Mouse (Mus musculus) heart, embryonic 12.5 days (tissue): ENCODE data around the gene Unc5c. TPM values are rescaled to one million over a fixed set of nuclear protein-coding genes. Genes with fewer than 3 reads are reported as not detected.

Experiments used
- ATAC-seq: fragments of 200-750 bp; cut with Nextera tagmentation; 2 replicates; pipeline ENCODE4 v1.8.0; 2017; ENCODE audit warnings: moderate TSS enrichment, moderate library complexity; ENCODE audit not compliant: insufficient number of reproducible peaks, low FRiP score
- H3K27ac ChIP-seq: fragments of 300-500 bp; sonication (generic); 2 replicates; pipeline ENCODE4 v1.5.1; 2016; ENCODE audit warnings: mild to moderate bottlenecking, moderate library complexity; ENCODE audit not compliant: poor library complexity, severe bottlenecking
- H3K27me3 ChIP-seq: fragments of 300-500 bp; sonication (generic); replicated peaks from 2 replicates; pipeline ENCODE4 v1.6.1; 2016; ENCODE audit warnings: mild to moderate bottlenecking, moderate library complexity
- H3K36me3 ChIP-seq: fragments of 300-500 bp; sonication (generic); 2 replicates; pipeline ENCODE4 v1.6.1; 2016; ENCODE audit warnings: mild to moderate bottlenecking, moderate library complexity
- H3K4me1 ChIP-seq: fragments of 300-500 bp; sonication (generic); replicated peaks from 2 replicates; pipeline ENCODE4 v1.6.1; 2016; ENCODE audit warnings: mild to moderate bottlenecking
- H3K4me2 ChIP-seq: fragments of 300-500 bp; sonication (generic); 2 replicates; pipeline ENCODE4 v1.6.1; 2016; ENCODE audit warnings: mild to moderate bottlenecking, moderate library complexity
- H3K4me3 ChIP-seq: fragments of 300-500 bp; sonication (generic); 2 replicates; pipeline ENCODE4 v1.5.1; 2016; ENCODE audit warnings: mild to moderate bottlenecking
- H3K9ac ChIP-seq: fragments of 300-500 bp; sonication (generic); 2 replicates; pipeline ENCODE4 v1.6.1; 2016; ENCODE audit warnings: mild to moderate bottlenecking, moderate library complexity
- H3K9me3 ChIP-seq: fragments of 300-500 bp; sonication (generic); replicated peaks from 2 replicates; pipeline ENCODE4 v1.6.1; 2016; ENCODE audit warnings: mild to moderate bottlenecking, moderate library complexity
- WGBS: fragments of 180-500 bp; shearing (Covaris S2); methylation state at CpG from one replicate; pipeline ENCODE4 v1.1.7; 2016; 5-methylcytosine and 5-hydroxymethylcytosine counted together
- polyA plus RNA-seq: library from polyadenylated mRNA; unstranded; fragments of >200 nt; fragmentation: Nextera tagmentation; extraction: Ambion mirVana; gene quantifications from 2 replicates; pipeline ENCODE4 v1.2.1, GENCODE M21; 2016

The Unc5c gene
- polyA plus RNA-seq, 1 experiment from 2014 or later = 5.6 TPM

- Histone ChIP-seq H3K4me3 (no peak overlapping the region), H3K4me2 (no peak overlapping the region), H3K9me3 (no peaks in the 10 kb centered on the region), H3K27ac (no peak overlapping the region), H3K9ac (no peak overlapping the region), H3K4me1 (0 out of 2 replicates have a peak, but pooled peaks cover 2% of the 10 kb centered on the region), H3K36me3 (no peaks in the 10 kb centered on the region), H3K27me3 (no peaks in the 10 kb centered on the region)
- WGBS = 58% methylated on average over 6 of the region's 6 CpGs
- ATAC-seq = no peak
These were observed 110.2 kb downstream of the Unc5c start for GRCm38 (mm10) chr3:141575076-141575688.

GRCm38 (mm10) chr3:141577382-141577781 lies 112.4 kb downstream of the Unc5c start:
- Histone ChIP-seq H3K4me3 (no peak overlapping the region), H3K27me3 (no peaks in the 10 kb centered on the region), H3K36me3 (no peaks in the 10 kb centered on the region), H3K4me1 (peaks cover 5% of the 10 kb centered on the region; the same call in 1 of the 2 replicates), H3K9me3 (no peaks in the 10 kb centered on the region), H3K4me2 (no peak overlapping the region), H3K9ac (no peak overlapping the region), H3K27ac (no peak overlapping the region)
- no peak for ATAC-seq
- WGBS = 57% methylated on average over 2 of the region's 2 CpGs

- no peaks in the 10 kb centered on the region for H3K27me3 ChIP-seq
- H3K4me1 ChIP-seq = peaks cover 5% of the 10 kb centered on the region; the same call in 1 of the 2 replicates
- ATAC-seq = no peak
- H3K4me2 ChIP-seq = no peak overlapping the region
- H3K9me3 ChIP-seq = no peaks in the 10 kb centered on the region
- no peak overlapping the region for H3K9ac ChIP-seq
- no peak overlapping the region for H3K27ac ChIP-seq
- no peak overlapping the region for H3K4me3 ChIP-seq
- H3K36me3 ChIP-seq = no peaks in the 10 kb centered on the region
These were observed 116.3 kb downstream of the Unc5c start for GRCm38 (mm10) chr3:141581190-141581891.

GRCm38 (mm10) chr3:141581892-141582214 lies 116.8 kb downstream of the Unc5c start:
- no peak overlapping the region for H3K4me3 ChIP-seq
- H3K36me3 ChIP-seq = no peaks in the 10 kb centered on the region
- peaks cover 5% of the 10 kb centered on the region; the same call in 1 of the 2 replicates for H3K4me1 ChIP-seq
- no peak overlapping the region for H3K4me2 ChIP-seq
- H3K27me3 ChIP-seq = no peaks in the 10 kb centered on the region
- no peaks in the 10 kb centered on the region for H3K9me3 ChIP-seq
- H3K27ac ChIP-seq = no peak overlapping the region
- ATAC-seq = no peak
- no peak overlapping the region for H3K9ac ChIP-seq

- no peak overlapping the region for H3K4me3 ChIP-seq
- 88% methylated on average over 1 of the region's 1 CpGs for WGBS
These were observed 118.2 kb downstream of the Unc5c start for GRCm38 (mm10) chr3:141583180-141583579.

GRCm38 (mm10) chr3:141589392-141590012 lies 124.5 kb downstream of the Unc5c start:
- Histone ChIP-seq H3K9me3 (no peaks in the 10 kb centered on the region), H3K4me1 (peaks cover 6% of the 10 kb centered on the region; the same call in 1 of the 2 replicates), H3K9ac (no peak overlapping the region), H3K4me2 (no peak overlapping the region), H3K4me3 (no peak overlapping the region), H3K27ac (no peak overlapping the region), H3K27me3 (no peaks in the 10 kb centered on the region), H3K36me3 (no peaks in the 10 kb centered on the region)
- no peak for ATAC-seq
- WGBS = 76% methylated on average over 4 of the region's 4 CpGs

More at GRCm38 (mm10) chr3:141583180-141583579, 118.2 kb downstream of the Unc5c start:
- Histone ChIP-seq H3K9me3 (no peaks in the 10 kb centered on the region), H3K36me3 (no peaks in the 10 kb centered on the region), H3K9ac (no peak overlapping the region), H3K4me1 (peaks cover 5% of the 10 kb centered on the region; the same call in 1 of the 2 replicates), H3K4me2 (no peak overlapping the region), H3K27ac (no peak overlapping the region), H3K27me3 (no peaks in the 10 kb centered on the region)
- no peak for ATAC-seq

GRCm38 (mm10) chr3:141593249-141593648 lies 128.2 kb downstream of the Unc5c start:
- H3K9ac ChIP-seq = no peak overlapping the region
- peaks cover 6% of the 10 kb centered on the region; the same call in 1 of the 2 replicates for H3K4me1 ChIP-seq
- no peaks in the 10 kb centered on the region for H3K36me3 ChIP-seq
- no peaks in the 10 kb centered on the region for H3K27me3 ChIP-seq
- no peak overlapping the region for H3K4me2 ChIP-seq
- no peaks in the 10 kb centered on the region for H3K9me3 ChIP-seq
- H3K4me3 ChIP-seq = no peak overlapping the region
- WGBS = 86% methylated on average over 5 of the region's 5 CpGs
- H3K27ac ChIP-seq = no peak overlapping the region
- ATAC-seq = no peak

GRCm38 (mm10) chr3:141594120-141594519 lies 129.1 kb downstream of the Unc5c start:
- Histone ChIP-seq H3K4me3 (no peak overlapping the region), H3K9me3 (no peaks in the 10 kb centered on the region), H3K4me2 (no peak overlapping the region), H3K27ac (no peak overlapping the region), H3K4me1 (peaks cover 6% of the 10 kb centered on the region; the same call in 1 of the 2 replicates), H3K27me3 (no peaks in the 10 kb centered on the region), H3K36me3 (no peaks in the 10 kb centered on the region), H3K9ac (no peak overlapping the region)
- ATAC-seq = no peak
- WGBS = 57% methylated on average over 5 of the region's 5 CpGs

- H3K9me3 ChIP-seq = no peaks in the 10 kb centered on the region
- no peaks in the 10 kb centered on the region for H3K36me3 ChIP-seq
- no peak overlapping the region for H3K4me2 ChIP-seq
- no peaks in the 10 kb centered on the region for H3K27me3 ChIP-seq
- ATAC-seq = no peak
- H3K4me1 ChIP-seq = peaks cover 6% of the 10 kb centered on the region; the same call in 1 of the 2 replicates
- H3K9ac ChIP-seq = no peak overlapping the region
- WGBS = 55% methylated on average over 3 of the region's 3 CpGs
- no peak overlapping the region for H3K27ac ChIP-seq
- H3K4me3 ChIP-seq = no peak overlapping the region
These were observed 130.1 kb downstream of the Unc5c start for GRCm38 (mm10) chr3:141595073-141595472.

- ATAC-seq = no peak
- Histone ChIP-seq H3K4me3 (no peak overlapping the region), H3K4me1 (peaks cover 6% of the 10 kb centered on the region; the same call in 1 of the 2 replicates), H3K27ac (no peak overlapping the region), H3K9ac (no peak overlapping the region), H3K36me3 (no peaks in the 10 kb centered on the region), H3K4me2 (no peak overlapping the region), H3K9me3 (no peaks in the 10 kb centered on the region), H3K27me3 (no peaks in the 10 kb centered on the region)
- 69% methylated on average over 3 of the region's 3 CpGs for WGBS
These were observed 131.4 kb downstream of the Unc5c start for GRCm38 (mm10) chr3:141596461-141596860.

- no peaks in the 10 kb centered on the region for H3K9me3 ChIP-seq
- H3K4me2 ChIP-seq = no peak overlapping the region
- WGBS = 76% methylated on average over 1 of the region's 1 CpGs
- no peak overlapping the region for H3K9ac ChIP-seq
- no peaks in the 10 kb centered on the region for H3K36me3 ChIP-seq
- H3K27ac ChIP-seq = no peak overlapping the region
- H3K27me3 ChIP-seq = no peaks in the 10 kb centered on the region
- peaks cover 6% of the 10 kb centered on the region; the same call in 1 of the 2 replicates for H3K4me1 ChIP-seq
- no peak overlapping the region for H3K4me3 ChIP-seq
- ATAC-seq = no peak
These were observed 131.9 kb downstream of the Unc5c start for GRCm38 (mm10) chr3:141596881-141597280.
